In the genomic region with DNA sequence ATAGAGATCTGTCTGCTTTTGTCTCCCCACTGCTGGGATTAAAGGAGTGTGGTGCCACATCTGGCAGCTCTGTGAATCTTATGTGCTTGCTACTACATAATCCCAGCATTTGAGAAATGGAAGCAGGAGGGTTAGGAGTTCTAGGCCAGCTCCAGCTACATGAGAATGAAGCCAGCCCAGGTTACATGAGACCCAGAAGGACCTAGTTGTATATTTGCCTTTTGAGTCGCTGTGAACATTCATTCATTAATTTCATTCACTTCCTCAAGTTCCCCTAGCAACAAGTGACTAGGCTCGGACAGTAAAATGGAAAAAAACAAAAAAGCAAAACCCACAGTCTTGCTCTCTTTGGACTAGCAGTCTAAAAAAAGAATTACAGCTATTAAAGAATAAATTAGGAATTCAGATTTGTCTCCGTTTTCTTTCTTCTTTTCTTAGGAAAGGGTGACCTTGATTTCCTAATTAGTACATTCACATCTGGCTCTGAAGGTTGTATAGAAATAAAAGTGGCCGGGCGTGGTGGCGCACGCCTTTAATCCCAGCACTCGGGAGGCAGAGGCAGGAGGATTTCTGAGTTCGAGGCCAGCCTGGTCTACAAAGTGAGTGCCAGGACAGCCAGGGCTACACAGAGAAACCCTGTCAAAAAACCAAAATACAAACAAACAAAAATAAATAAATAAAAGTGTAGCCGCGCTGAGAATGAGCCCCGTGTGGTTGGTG, we compare ENCODE assay signal across 8 mouse cellular contexts. TPM values are rescaled to one million over a fixed set of nuclear protein-coding genes. Genes with fewer than 3 reads are reported as not detected.
DNase-seq lines count a peak whose midpoint lies in the region; ATAC-seq and TF ChIP-seq lines count a peak whose summit lies in the region.

No protein-coding gene starts in this region.

- DNase-seq in layer of hippocampus, adult 2 months (ENCODE audit: low spot score in 2 of 2) = no peak
- DNase-seq in layer of hippocampus, postnatal 10 days (ENCODE audit: low spot score in 2 of 2) = no peak
- DNase-seq in induced T-regulatory cell, adult 2 months (ENCODE audit: low read depth) = peak; percentile 68
- no peak for DNase-seq in adrenal gland, postnatal 10 days
- DNase-seq in frontal cortex, postnatal 10 days (ENCODE audit: low spot score in 2 of 2) = no peak
- no peak for DNase-seq in left cerebral cortex, adult 11 months (ENCODE audit: low spot score)

- no peak for ATAC-seq in neural tube, embryonic 13.5 days (ENCODE audit: low read depth)

- peaks cover 2% of the 10 kb centered on the region; the same call in 1 of the 2 replicates for H3K4me1 ChIP-seq in bone marrow, adult 2 months (ENCODE audit: control insufficient read depth, insufficient read depth, low read length)
- H3K4me1 ChIP-seq in neural tube, embryonic 13.5 days (replicated peaks) = peaks cover 17% of the 10 kb centered on the region

- peaks cover 8% of the 10 kb centered on the region; the same call in 1 of the 2 replicates for H3K36me3 ChIP-seq in neural tube, embryonic 13.5 days

- peak overlapping the region; percentile 9 for H3K4me3 ChIP-seq in layer of hippocampus, adult 2 months
- peak overlapping the region; percentile 43 for H3K4me3 ChIP-seq in bone marrow, adult 2 months (replicated peaks; ENCODE audit: control insufficient read depth, low read depth, low read length)
- peak overlapping the region; percentile 65 for H3K4me3 ChIP-seq in neural tube, embryonic 13.5 days

- no peak overlapping the region for H3K9ac ChIP-seq in neural tube, embryonic 13.5 days

- no peaks in the 10 kb centered on the region for H3K27me3 ChIP-seq in neural tube, embryonic 13.5 days

- peak overlapping the region; percentile 64 for H3K4me2 ChIP-seq in neural tube, embryonic 13.5 days

- no peak for TF ChIP-seq POLR2A in bone marrow, adult 2 months (IDR thresholded peaks at IDR 0.05; ENCODE audit: borderline replicate concordance, control insufficient read depth, low read depth, low read length)

- peak overlapping the region; percentile 39; the same call in 1 of the 2 replicates for H3K27ac ChIP-seq in layer of hippocampus, adult 2 months
- H3K27ac ChIP-seq in bone marrow, adult 2 months (ENCODE audit: control insufficient read depth, insufficient read depth, low read depth, low read length, poor library complexity) = peak overlapping the region; percentile 56
- peak overlapping the region; percentile 90 for H3K27ac ChIP-seq in neural tube, embryonic 13.5 days (replicated peaks)

- peaks cover 4% of the 10 kb centered on the region; the same call in 1 of the 2 replicates for H3K9me3 ChIP-seq in neural tube, embryonic 13.5 days

- TF ChIP-seq CTCF in layer of hippocampus, adult 2 months (conservative IDR thresholded peaks at IDR 0.05) = no peak; the same call in 1 of the 2 replicates
- no peak for TF ChIP-seq CTCF in bone marrow, adult 2 months (IDR thresholded peaks at IDR 0.05; ENCODE audit: control insufficient read depth, insufficient read depth, low read length)

- 22% methylated on average over 12 of the region's 12 CpGs for WGBS in bone marrow, adult 2 months
- WGBS in neural tube, embryonic 13.5 days = 41% methylated on average over 12 of the region's 12 CpGs

RNA-seq across cellular contexts. Expression of a gene that starts 0.4 kb away (rescaled TPM):
- total RNA-seq in layer of hippocampus, adult 2 months (2021) = 10 to 100 TPM; 27.6 to 29.0 TPM
- 10 to 100 TPM; 30.2 to 35.7 TPM for total RNA-seq in layer of hippocampus, postnatal 10 days (2021)
- polyA plus RNA-seq in bone marrow, adult 2 months (2011; ENCODE audit: insufficient read depth, insufficient read length, low replicate concordance, missing spikeins) = 37.7 and 76.5 TPM in 2 replicates
- polyA plus RNA-seq in neural tube, embryonic 13.5 days (2015; fragmentation: Nextera tagmentation; extraction: Ambion mirVana) = 65.5 and 73.1 TPM in 2 replicates
- 10 to 100 TPM; 41.1 to 45.5 TPM for total RNA-seq in adrenal gland, postnatal 10 days (2021)

RNA-seq across cellular contexts. Expression of a gene that starts 7.2 kb away (rescaled TPM):
- 1 to 10 TPM in 1 of 2 experiments, under 1 TPM in 1; 0.64 to 1.0 TPM for total RNA-seq in layer of hippocampus, adult 2 months (2021)
- 1 to 10 TPM; 1.2 to 1.8 TPM for total RNA-seq in layer of hippocampus, postnatal 10 days (2021)
- 88.6 and 105 TPM in 2 replicates for polyA plus RNA-seq in bone marrow, adult 2 months (2011; ENCODE audit: insufficient read depth, insufficient read length, low replicate concordance, missing spikeins)
- polyA plus RNA-seq in neural tube, embryonic 13.5 days (2015; fragmentation: Nextera tagmentation; extraction: Ambion mirVana) = 10.0 and 10.4 TPM in 2 replicates
- 10 to 100 TPM in 1 of 2 experiments, 1 to 10 TPM in 1; 6.2 to 10.9 TPM for total RNA-seq in adrenal gland, postnatal 10 days (2021)

RNA-seq across cellular contexts. Expression of a gene that starts 8.7 kb away (rescaled TPM):
- total RNA-seq in layer of hippocampus, adult 2 months (2021) = not detected
- total RNA-seq in layer of hippocampus, postnatal 10 days (2021) = not detected
- polyA plus RNA-seq in bone marrow, adult 2 months (2011; ENCODE audit: insufficient read depth, insufficient read length, low replicate concordance, missing spikeins) = 1.1 TPM in 1 of 2 replicates, not detected in the other
- polyA plus RNA-seq in neural tube, embryonic 13.5 days (2015; fragmentation: Nextera tagmentation; extraction: Ambion mirVana) = not detected in 2 replicates
- under 1 TPM; 0.51 to 0.64 TPM for total RNA-seq in adrenal gland, postnatal 10 days (2021)

RNA-seq across cellular contexts. Expression of a gene that starts 14.5 kb away (rescaled TPM):
- not detected for total RNA-seq in layer of hippocampus, adult 2 months (2021)
- total RNA-seq in layer of hippocampus, postnatal 10 days (2021) = 1 to 10 TPM in 1 of 2 experiments, under 1 TPM in 1; 0.54 to 1.7 TPM
- polyA plus RNA-seq in bone marrow, adult 2 months (2011; ENCODE audit: insufficient read depth, insufficient read length, low replicate concordance, missing spikeins) = 1.5 TPM in 1 of 2 replicates, not detected in the other
- polyA plus RNA-seq in neural tube, embryonic 13.5 days (2015; fragmentation: Nextera tagmentation; extraction: Ambion mirVana) = 0.33 and 0.56 TPM in 2 replicates
- under 1 TPM; 0.76 to 0.90 TPM for total RNA-seq in adrenal gland, postnatal 10 days (2021)

RNA-seq across cellular contexts. Expression of a gene that starts 31.3 kb away (rescaled TPM):
- total RNA-seq in layer of hippocampus, adult 2 months (2021) = 1 to 10 TPM; 5.4 to 6.1 TPM
- 1 to 10 TPM; 5.0 to 7.4 TPM for total RNA-seq in layer of hippocampus, postnatal 10 days (2021)
- polyA plus RNA-seq in bone marrow, adult 2 months (2011; ENCODE audit: insufficient read depth, insufficient read length, low replicate concordance, missing spikeins) = 60.9 and 83.6 TPM in 2 replicates
- polyA plus RNA-seq in neural tube, embryonic 13.5 days (2015; fragmentation: Nextera tagmentation; extraction: Ambion mirVana) = 29.0 and 77.1 TPM in 2 replicates
- 100 to 1,000 TPM; 203 to 822 TPM for total RNA-seq in adrenal gland, postnatal 10 days (2021)

Comparison
In these comparisons a context has a peak if more than half of its experiments do, and no peak if none do; other contexts are left out.
1. H3K27ac ChIP-seq: peak in every context shown above with its lines; median percentile 90 in neural tube, embryonic 13.5 days; 56 in bone marrow, adult 2 months; 39 in layer of hippocampus, adult 2 months.
2. H3K4me3 ChIP-seq: peak in every context shown above with its lines; median percentile 65 in neural tube, embryonic 13.5 days; 43 in bone marrow, adult 2 months; 9 in layer of hippocampus, adult 2 months.